Mouse (Mus musculus): ENCODE results near the gene Nsmce4a. TPM values are rescaled to one million over a fixed set of nuclear protein-coding genes. Genes with fewer than 3 reads are reported as not detected.

The Nsmce4a gene
- total and polyA plus RNA-seq, 3 experiments: 67.6 to 208 (median 97.9) TPM

DNA sequence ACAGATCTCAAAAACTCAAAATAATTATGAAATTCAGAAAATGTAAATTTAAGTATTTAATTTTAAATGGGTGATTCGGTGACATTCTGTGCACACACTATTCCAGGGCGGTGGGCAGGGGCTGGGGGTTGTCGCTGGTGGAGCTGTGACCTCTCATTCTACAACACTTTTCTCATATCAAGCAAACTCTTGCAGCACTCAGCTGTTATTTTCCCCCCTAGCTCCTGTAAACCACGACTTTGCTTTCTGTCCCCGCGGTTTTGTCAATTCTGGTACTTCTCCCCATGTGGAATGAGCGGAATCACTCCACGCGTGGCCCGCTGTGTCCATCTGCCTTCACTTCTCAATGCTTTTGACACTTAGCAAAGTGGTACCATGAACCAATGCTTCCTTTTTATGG, 828 bp upstream of the Nsmce4a start:
- in situ Hi-C loops (cut with MboI; ENCODE audit: low pct_ligation_motif_present, low pct_unique_long_range_greater_than_20kb, low sequenced_read_pairs) (no loop called here), dilution Hi-C loops (cut with MboI; ENCODE audit: extremely low pct_ligation_motif_present, extremely low pct_unique_long_range_greater_than_20kb, low sequenced_read_pairs) (no loop called here)
- no peak overlapping the region for H3K27ac ChIP-seq (ENCODE audit: insufficient read depth, low read depth)

GRCm38 (mm10) chr7:130570472-130570871, 2.4 kb downstream of the Nsmce4a start:
- dilution Hi-C loops (cut with MboI; ENCODE audit: extremely low pct_ligation_motif_present, extremely low pct_unique_long_range_greater_than_20kb, low sequenced_read_pairs): no loop called here

More for the DNA sequence above, 828 bp upstream of the Nsmce4a start:
- H3K4me3 ChIP-seq (replicated peaks in 1 of 3; ENCODE audit: low read depth in 2 of 3, low read length in 2 of 3, poor library complexity in 1 of 3): no peak overlapping the region
- H3K79me2 ChIP-seq (replicated peaks; ENCODE audit: control insufficient read depth, extremely low read depth, insufficient read depth, poor library complexity, severe bottlenecking): no peaks in the 10 kb centered on the region
- peaks cover 11 to 46% of the 10 kb centered on the region in 2 experiments for H3K4me1 ChIP-seq (ENCODE audit: control insufficient read depth in 1 of 2, insufficient read depth in 2 of 2)
- no peak overlapping the region for H3K4me2 ChIP-seq (ENCODE audit: insufficient read depth, low read depth, poor library complexity, severe bottlenecking)
- H3K9me3 ChIP-seq (replicated peaks; ENCODE audit: low read length): no peaks in the 10 kb centered on the region
- DNase-seq (ENCODE audit: extremely low read depth): no peak
- TF ChIP-seq MAX (IDR thresholded peaks at IDR 0.05; ENCODE audit: low read length): no peak
- TF ChIP-seq POLR2A (IDR thresholded peaks at IDR 0.05; ENCODE audit: low read depth, low read length): no peak
- TF ChIP-seq USF1 (IDR thresholded peaks at IDR 0.05; ENCODE audit: low read depth, low read length): no peak
- no peaks in the 10 kb centered on the region for H3K36me3 ChIP-seq (replicated peaks in 1 of 2; ENCODE audit: control insufficient read depth in 1 of 2, insufficient read depth in 1 of 2, low read length in 1 of 2)
- H3K9ac ChIP-seq (ENCODE audit: insufficient read depth, low read depth): no peak overlapping the region
- peaks cover 3% of the 10 kb centered on the region for H3K27me3 ChIP-seq (replicated peaks)

DNA sequence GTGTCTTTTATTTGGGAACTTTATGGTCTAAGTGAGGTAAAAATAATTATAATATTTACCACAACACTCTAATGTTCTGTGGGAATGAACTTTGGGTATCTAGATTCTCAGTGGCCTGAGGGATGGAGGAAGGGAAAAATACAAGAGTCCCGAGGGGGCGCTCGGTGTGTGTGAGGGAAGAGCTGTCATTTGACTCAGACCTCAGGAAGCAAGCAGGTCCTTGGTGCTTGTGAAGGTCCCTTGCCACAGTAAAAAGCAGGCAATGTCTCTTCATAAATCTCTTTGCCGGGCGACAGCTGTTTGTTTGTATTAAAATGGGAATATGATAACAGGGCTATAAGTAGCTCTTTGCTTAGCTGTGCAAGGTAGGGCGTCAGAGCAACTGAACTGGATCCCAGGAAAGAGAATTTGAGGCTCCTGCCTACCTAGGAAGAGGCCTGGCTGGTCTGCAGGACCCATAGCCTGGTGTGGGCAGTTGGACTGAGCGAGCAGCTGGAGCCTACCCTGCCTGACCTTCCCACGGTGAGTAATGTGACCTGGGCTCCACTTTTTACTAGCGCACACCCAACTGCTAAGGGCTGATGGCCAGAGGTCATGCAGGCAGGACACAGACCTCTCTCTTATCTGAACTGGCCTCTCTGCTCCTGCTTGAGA, 4.0 kb downstream of the Nsmce4a start:
- Histone ChIP-seq H3K36me3 (replicated peaks in 1 of 2; ENCODE audit: control insufficient read depth in 1 of 2, insufficient read depth in 1 of 2, low read length in 1 of 2) (no peaks in the 10 kb centered on the region), H3K9me3 (replicated peaks; ENCODE audit: low read length) (no peaks in the 10 kb centered on the region), H3K4me1 (ENCODE audit: control insufficient read depth in 1 of 2, insufficient read depth in 2 of 2) (peaks cover 7 to 26% of the 10 kb centered on the region in 2 experiments), H3K27me3 (replicated peaks) (peaks cover 3% of the 10 kb centered on the region), H3K4me2 (ENCODE audit: insufficient read depth, low read depth, poor library complexity, severe bottlenecking) (no peak overlapping the region), H3K79me2 (replicated peaks; ENCODE audit: control insufficient read depth, extremely low read depth, insufficient read depth, poor library complexity, severe bottlenecking) (no peaks in the 10 kb centered on the region), H3K9ac (ENCODE audit: insufficient read depth, low read depth) (no peak overlapping the region), H3K27ac (ENCODE audit: insufficient read depth, low read depth) (no peak overlapping the region), H3K4me3 (replicated peaks in 1 of 3; ENCODE audit: low read depth in 2 of 3, low read length in 2 of 3, poor library complexity in 1 of 3) (no peak overlapping the region)
- in situ Hi-C loops (cut with MboI; ENCODE audit: low pct_ligation_motif_present, low pct_unique_long_range_greater_than_20kb, low sequenced_read_pairs): no loop called here
- dilution Hi-C loops (cut with MboI; ENCODE audit: extremely low pct_ligation_motif_present, extremely low pct_unique_long_range_greater_than_20kb, low sequenced_read_pairs): no loop called here
- no peak for TF ChIP-seq EP300 (IDR thresholded peaks at IDR 0.05; ENCODE audit: low read length)
- DNase-seq (ENCODE audit: extremely low read depth): no peak

More at GRCm38 (mm10) chr7:130570472-130570871, 2.4 kb downstream of the Nsmce4a start:
- Histone ChIP-seq H3K4me1 (ENCODE audit: control insufficient read depth in 1 of 2, insufficient read depth in 2 of 2) (peaks cover 7 to 32% of the 10 kb centered on the region in 2 experiments), H3K4me3 (replicated peaks in 1 of 3; ENCODE audit: low read depth in 2 of 3, low read length in 2 of 3, poor library complexity in 1 of 3) (no peak overlapping the region), H3K27ac (ENCODE audit: insufficient read depth, low read depth) (no peak overlapping the region), H3K79me2 (replicated peaks; ENCODE audit: control insufficient read depth, extremely low read depth, insufficient read depth, poor library complexity, severe bottlenecking) (no peaks in the 10 kb centered on the region), H3K36me3 (replicated peaks in 1 of 2; ENCODE audit: control insufficient read depth in 1 of 2, insufficient read depth in 1 of 2, low read length in 1 of 2) (no peaks in the 10 kb centered on the region), H3K9ac (ENCODE audit: insufficient read depth, low read depth) (no peak overlapping the region), H3K4me2 (ENCODE audit: insufficient read depth, low read depth, poor library complexity, severe bottlenecking) (no peak overlapping the region), H3K9me3 (replicated peaks; ENCODE audit: low read length) (no peaks in the 10 kb centered on the region), H3K27me3 (replicated peaks) (peaks cover 1% of the 10 kb centered on the region)
- in situ Hi-C loops (cut with MboI; ENCODE audit: low pct_ligation_motif_present, low pct_unique_long_range_greater_than_20kb, low sequenced_read_pairs): no loop called here
- TF ChIP-seq SMC3 (IDR thresholded peaks at IDR 0.05; ENCODE audit: low read depth, low read length) (no peak), MAX (IDR thresholded peaks at IDR 0.05; ENCODE audit: low read length) (no peak), JUND (conservative IDR thresholded peaks at IDR 0.05; ENCODE audit: low read depth, low read length) (no peak), HCFC1 (IDR thresholded peaks at IDR 0.05; ENCODE audit: low read depth, low read length) (no peak), UBTF (IDR thresholded peaks at IDR 0.05; ENCODE audit: low read depth, low read length) (no peak), RAD21 (IDR thresholded peaks at IDR 0.05; ENCODE audit: low read depth, low read length) (no peak), E2F4 (IDR thresholded peaks at IDR 0.05; ENCODE audit: insufficient replicate concordance, low read depth, low read length) (no peak), NELFE (IDR thresholded peaks at IDR 0.05; ENCODE audit: low read depth, low read length) (no peak), KAT2A (IDR thresholded peaks at IDR 0.05; ENCODE audit: insufficient replicate concordance, low read length) (no peak), POLR2A (IDR thresholded peaks at IDR 0.05; ENCODE audit: low read depth, low read length) (no peak), MXI1 (IDR thresholded peaks at IDR 0.05; ENCODE audit: low read depth, low read length) (no peak), POLR2AphosphoS2 (IDR thresholded peaks at IDR 0.05; ENCODE audit: low read depth, low read length) (no peak), IRF4 (IDR thresholded peaks at IDR 0.05; ENCODE audit: low read depth, low read length) (no peak), MAFK (IDR thresholded peaks at IDR 0.05; ENCODE audit: insufficient replicate concordance, low read length) (no peak), PAX5 (IDR thresholded peaks at IDR 0.05; ENCODE audit: low read length) (no peak), TBP (conservative IDR thresholded peaks at IDR 0.05; ENCODE audit: low read depth, low read length) (no peak), CTCF (conservative IDR thresholded peaks at IDR 0.05 in 1 of 2, IDR thresholded peaks at IDR 0.05 in 1 of 2; ENCODE audit: low read depth in 2 of 2, low read length in 2 of 2) (no peak), SIN3A (IDR thresholded peaks at IDR 0.05; ENCODE audit: low read length) (no peak)
- no peak for DNase-seq (ENCODE audit: extremely low read depth)
